Mouse (Mus musculus): ENCODE measurements at regions not wholly inside any gene's neighbourhood (a gene's known extent, or its start where the extent isn't known, plus 50 kb on each side); places are given as distances from the start of the nearest gene placed in this dataset.

DNA sequence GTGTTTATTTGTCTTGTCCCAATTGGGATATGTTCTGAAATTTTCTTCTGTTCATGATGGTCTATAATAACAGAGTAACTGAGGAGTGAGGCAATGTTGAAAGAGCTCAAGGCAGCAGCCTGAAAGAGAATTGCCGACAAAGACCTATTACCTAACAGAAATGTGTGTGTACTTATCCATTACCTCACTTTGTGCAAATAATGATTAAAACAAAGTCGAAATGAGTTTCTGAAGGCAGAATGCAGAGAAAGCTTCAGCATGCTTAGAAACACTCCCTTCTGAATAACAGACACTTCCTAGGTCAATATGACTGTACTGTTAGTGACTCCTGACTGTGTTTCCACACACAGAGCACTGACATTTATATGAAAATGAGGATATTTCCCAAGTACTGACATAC lies 63.0 kb downstream of the Kbtbd8 start:
- no peak for TF ChIP-seq POLR2A (IDR thresholded peaks at IDR 0.05; ENCODE audit: borderline replicate concordance, insufficient read depth, low read length)
- no peak for TF ChIP-seq CTCF (IDR thresholded peaks at IDR 0.05; ENCODE audit: borderline replicate concordance, insufficient read depth, low read depth, low read length)

Measured in cerebellum, adult 2 months (tissue).